Mouse (Mus musculus) erythroblast, embryonic 14.5 days (primary cell): ENCODE measurements around the gene Vopp1.

ENCODE experiments used
- GATA1 ChIP-seq: IDR thresholded peaks from 2 replicates; pipeline ENCODE4 v1.6.1; 2012; ENCODE audit warnings: low read length, inconsistent platforms, mixed read lengths
- TAL1 ChIP-seq: IDR thresholded peaks from 3 replicates; pipeline ENCODE4 v1.6.1; 2012; ENCODE audit warnings: low read length, inconsistent platforms, mixed read lengths

- no peak for TF ChIP-seq GATA1
- no peak for TF ChIP-seq TAL1
Observed at GRCm38 (mm10) chr6:57839693-57840408, 14.9 kb upstream of the Vopp1 start.
